Mouse (Mus musculus): Measurements from ENCODE around the gene Mfap4. TPM values are rescaled to one million over a fixed set of nuclear protein-coding genes. Genes with fewer than 3 reads are reported as not detected.

Gene Mfap4
- not detected in 2 replicates for total RNA-seq (2012; rRNA removed)
- not detected in 2 replicates for total RNA-seq (2014; rRNA removed)
- polyA plus RNA-seq (2012; ENCODE audit: insufficient read length, low read depth): not detected in 2 replicates

GRCm38 (mm10) chr11:61484613-61485540 is at the start of gene Mfap4:
Mfap4 (plus strand) TSS chr11:61485431.
- H3K36me3 ChIP-seq (replicated peaks in 1 of 2; ENCODE audit: control insufficient read depth in 1 of 2, insufficient read depth in 1 of 2, low read length in 1 of 2): peaks cover 17 to 28% of the 10 kb centered on the region in 2 experiments
- no peak within 1 kb of the TSS for H3K4me2 ChIP-seq (ENCODE audit: insufficient read depth, low read depth, poor library complexity, severe bottlenecking)
- dilution Hi-C loops (cut with MboI; ENCODE audit: extremely low pct_ligation_motif_present, extremely low pct_unique_long_range_greater_than_20kb, low sequenced_read_pairs): no loop called here
- TF ChIP-seq TCF12 (IDR thresholded peaks at IDR 0.05; ENCODE audit: low read depth, low read length) (no peak), USF1 (IDR thresholded peaks at IDR 0.05; ENCODE audit: low read depth, low read length) (no peak), POLR2AphosphoS2 (IDR thresholded peaks at IDR 0.05; ENCODE audit: low read depth, low read length) (no peak), ZMIZ1 (IDR thresholded peaks at IDR 0.05; ENCODE audit: low read depth, low read length) (no peak), EP300 (IDR thresholded peaks at IDR 0.05; ENCODE audit: low read length) (no peak), TBP (conservative IDR thresholded peaks at IDR 0.05; ENCODE audit: low read depth, low read length) (no peak), MAX (IDR thresholded peaks at IDR 0.05; ENCODE audit: low read length) (no peak), NRF1 (IDR thresholded peaks at IDR 0.05; ENCODE audit: low read depth, low read length) (no peak), JUN (IDR thresholded peaks at IDR 0.05; ENCODE audit: insufficient read depth, low read depth, low read length) (no peak), POLR2A (IDR thresholded peaks at IDR 0.05; ENCODE audit: low read depth, low read length) (no peak), SMC3 (IDR thresholded peaks at IDR 0.05; ENCODE audit: low read depth, low read length) (no peak)
- peaks cover 3 to 11% of the 10 kb centered on the region in 2 experiments for H3K4me1 ChIP-seq (ENCODE audit: control insufficient read depth in 1 of 2, insufficient read depth in 2 of 2)
- no peak within 1 kb of the TSS for H3K27ac ChIP-seq (ENCODE audit: insufficient read depth, low read depth)
- no peak for DNase-seq (ENCODE audit: extremely low read depth)
- no peaks in the 10 kb centered on the region for H3K9me3 ChIP-seq (replicated peaks; ENCODE audit: low read length)
- in situ Hi-C loops (cut with MboI; ENCODE audit: low pct_ligation_motif_present, low pct_unique_long_range_greater_than_20kb, low sequenced_read_pairs): no loop called here
- H3K27me3 ChIP-seq (replicated peaks): peaks cover 6% of the 10 kb centered on the region
- H3K79me2 ChIP-seq (replicated peaks; ENCODE audit: control insufficient read depth, extremely low read depth, insufficient read depth, poor library complexity, severe bottlenecking): no peaks in the 10 kb centered on the region
- no peak within 1 kb of the TSS for H3K4me3 ChIP-seq (replicated peaks in 1 of 3; ENCODE audit: low read depth in 2 of 3, low read length in 2 of 3, poor library complexity in 1 of 3)
- no peak within 1 kb of the TSS for H3K9ac ChIP-seq (ENCODE audit: insufficient read depth, low read depth)

GRCm38 (mm10) chr11:61436298-61436697 is 48.9 kb upstream of the Mfap4 start:
- H3K27ac ChIP-seq (ENCODE audit: insufficient read depth, low read depth): no peak overlapping the region

More at GRCm38 (mm10) chr11:61436298-61436697, 48.9 kb upstream of the Mfap4 start:
- no peaks in the 10 kb centered on the region for H3K79me2 ChIP-seq (replicated peaks; ENCODE audit: control insufficient read depth, extremely low read depth, insufficient read depth, poor library complexity, severe bottlenecking)
- peaks cover 57% of the 10 kb centered on the region for H3K27me3 ChIP-seq (replicated peaks)
- no peak overlapping the region for H3K4me2 ChIP-seq (ENCODE audit: insufficient read depth, low read depth, poor library complexity, severe bottlenecking)
- H3K4me1 ChIP-seq (ENCODE audit: control insufficient read depth in 1 of 2, insufficient read depth in 2 of 2): no peaks in the 10 kb centered on the region
- DNase-seq (ENCODE audit: extremely low read depth): no peak
- TF ChIP-seq CHD2 (IDR thresholded peaks at IDR 0.05; ENCODE audit: low read length): no peak
- no peak for TF ChIP-seq E2F4 (IDR thresholded peaks at IDR 0.05; ENCODE audit: insufficient replicate concordance, low read depth, low read length)
- TF ChIP-seq SMC3 (IDR thresholded peaks at IDR 0.05; ENCODE audit: low read depth, low read length): no peak
- no peak for TF ChIP-seq ZKSCAN1 (IDR thresholded peaks at IDR 0.05; ENCODE audit: borderline replicate concordance, low read depth, low read length)
- TF ChIP-seq NELFE (IDR thresholded peaks at IDR 0.05; ENCODE audit: low read depth, low read length): no peak
- no peak for TF ChIP-seq NRF1 (IDR thresholded peaks at IDR 0.05; ENCODE audit: low read depth, low read length)
- no peak for TF ChIP-seq UBTF (IDR thresholded peaks at IDR 0.05; ENCODE audit: low read depth, low read length)
- TF ChIP-seq ETS1 (conservative IDR thresholded peaks at IDR 0.05; ENCODE audit: low read depth, low read length): no peak
- no peak for TF ChIP-seq POLR2AphosphoS2 (IDR thresholded peaks at IDR 0.05; ENCODE audit: low read depth, low read length)
- TF ChIP-seq MAZ (IDR thresholded peaks at IDR 0.05; ENCODE audit: low read depth, low read length): no peak
- no peak for TF ChIP-seq HCFC1 (IDR thresholded peaks at IDR 0.05; ENCODE audit: low read depth, low read length)
- no peak for TF ChIP-seq USF2 (conservative IDR thresholded peaks at IDR 0.05; ENCODE audit: low read depth, low read length)
- no peak for TF ChIP-seq JUN (IDR thresholded peaks at IDR 0.05; ENCODE audit: insufficient read depth, low read depth, low read length)
- no peak for TF ChIP-seq USF1 (IDR thresholded peaks at IDR 0.05; ENCODE audit: low read depth, low read length)
- no peak for TF ChIP-seq RAD21 (IDR thresholded peaks at IDR 0.05; ENCODE audit: low read depth, low read length)
- TF ChIP-seq KAT2A (IDR thresholded peaks at IDR 0.05; ENCODE audit: insufficient replicate concordance, low read length): no peak
- in situ Hi-C loops (cut with MboI; ENCODE audit: low pct_ligation_motif_present, low pct_unique_long_range_greater_than_20kb, low sequenced_read_pairs): no loop called here
- H3K36me3 ChIP-seq (replicated peaks in 1 of 2; ENCODE audit: control insufficient read depth in 1 of 2, insufficient read depth in 1 of 2, low read length in 1 of 2): no peaks in the 10 kb centered on the region
- H3K9ac ChIP-seq (ENCODE audit: insufficient read depth, low read depth): no peak overlapping the region
- dilution Hi-C loops (cut with MboI; ENCODE audit: extremely low pct_ligation_motif_present, extremely low pct_unique_long_range_greater_than_20kb, low sequenced_read_pairs): no loop called here
- no peak overlapping the region for H3K4me3 ChIP-seq (replicated peaks in 1 of 3; ENCODE audit: low read depth in 2 of 3, low read length in 2 of 3, poor library complexity in 1 of 3)
- H3K9me3 ChIP-seq (replicated peaks; ENCODE audit: low read length): no peaks in the 10 kb centered on the region
